Mouse (Mus musculus) thymus, postnatal 4 days (tissue): ENCODE results near the gene Arhgef39.

Experiments used
- DNase-seq: peaks from one replicate; pipeline ENCODE4 v3.0.0; 2021

The Arhgef39 gene

DNA sequence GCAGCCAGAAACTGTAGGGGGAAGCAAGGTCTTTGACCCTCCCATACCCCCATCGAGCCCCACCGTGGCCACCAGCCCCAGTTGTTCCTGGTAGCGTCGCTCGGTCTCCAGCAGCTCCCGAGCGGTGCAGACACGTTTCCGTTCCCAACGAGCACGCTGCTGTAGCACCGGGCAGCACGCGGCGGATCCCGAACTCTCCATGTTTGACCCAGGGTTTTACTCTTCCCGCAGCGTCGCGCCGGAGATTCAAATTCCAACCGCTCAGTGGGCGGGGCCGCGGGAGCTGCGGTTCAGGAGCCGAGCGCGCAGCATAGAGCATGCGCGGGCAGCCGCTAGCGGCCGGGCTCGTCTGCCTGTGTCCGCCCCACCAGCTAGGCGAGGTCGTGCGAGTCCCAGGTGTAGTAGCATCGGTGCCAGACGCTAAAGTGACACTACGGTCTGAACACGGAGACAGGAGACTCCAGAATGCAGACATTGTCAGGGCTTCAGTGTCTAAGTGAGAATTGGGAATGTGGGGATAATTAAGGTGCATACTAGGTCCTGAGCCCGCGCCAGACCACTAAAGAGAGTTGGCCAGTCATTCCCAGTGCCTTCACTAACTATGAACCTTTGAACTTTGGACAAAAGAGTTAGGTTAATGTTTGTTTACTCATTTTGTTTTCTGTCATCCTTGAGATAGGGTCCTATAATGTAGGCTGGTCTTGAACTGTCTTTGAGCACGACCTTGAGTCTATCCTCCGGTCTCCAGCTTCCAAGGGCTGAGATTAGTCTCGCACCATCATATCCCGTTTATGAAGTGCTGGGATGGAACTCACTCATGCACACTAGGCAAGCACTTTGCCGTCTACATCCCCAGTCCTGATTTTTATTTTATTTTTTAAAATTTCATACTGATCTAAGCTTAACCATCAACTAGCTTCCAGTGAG, at the start of gene Arhgef39:
Arhgef39 (minus strand) TSS at position 289 of the 927 bp plus-strand sequence.
- DNase-seq, result peak; percentile 85

DNA sequence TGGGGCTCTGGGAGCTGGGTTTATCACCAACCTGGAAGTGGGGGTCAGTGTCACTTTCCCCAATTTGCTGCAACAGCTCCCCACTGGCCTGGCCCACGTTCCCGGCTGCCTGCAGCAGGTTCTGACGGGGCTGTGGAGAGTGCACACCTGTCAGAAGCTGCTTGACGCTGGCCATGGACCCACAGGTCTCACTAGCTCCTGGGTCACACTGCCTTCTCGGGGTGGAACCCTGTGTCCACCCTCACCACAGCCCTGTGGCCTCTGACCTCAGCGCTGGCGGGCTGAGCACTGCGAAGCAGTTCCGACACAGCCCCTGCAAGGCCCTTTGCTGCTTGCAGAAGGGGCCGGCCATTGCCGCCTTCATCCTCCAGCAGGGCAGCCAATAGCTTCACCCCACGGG, 49.6 kb upstream of the Arhgef39 start:
- no peak for DNase-seq

DNA sequence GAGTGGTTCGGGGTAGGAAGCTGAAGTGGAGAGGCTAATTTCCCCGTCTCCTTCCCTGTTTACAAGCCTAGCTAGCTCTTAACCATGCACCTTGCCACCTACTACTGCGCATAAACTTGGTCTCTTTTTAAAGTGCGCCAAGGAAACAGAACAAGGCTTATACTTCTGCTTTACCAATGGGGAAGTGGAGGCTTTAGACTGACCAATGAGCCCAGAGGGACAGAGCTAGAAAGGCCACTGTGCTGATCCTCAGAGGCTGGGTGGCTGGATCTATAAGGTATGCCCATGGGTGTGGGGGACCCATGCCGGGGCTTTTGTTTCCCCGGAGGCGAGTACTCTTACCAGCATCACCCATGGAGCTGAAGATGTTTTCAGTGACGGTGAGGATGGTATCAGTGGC, 47.7 kb upstream of the Arhgef39 start:
- no peak for DNase-seq

DNA sequence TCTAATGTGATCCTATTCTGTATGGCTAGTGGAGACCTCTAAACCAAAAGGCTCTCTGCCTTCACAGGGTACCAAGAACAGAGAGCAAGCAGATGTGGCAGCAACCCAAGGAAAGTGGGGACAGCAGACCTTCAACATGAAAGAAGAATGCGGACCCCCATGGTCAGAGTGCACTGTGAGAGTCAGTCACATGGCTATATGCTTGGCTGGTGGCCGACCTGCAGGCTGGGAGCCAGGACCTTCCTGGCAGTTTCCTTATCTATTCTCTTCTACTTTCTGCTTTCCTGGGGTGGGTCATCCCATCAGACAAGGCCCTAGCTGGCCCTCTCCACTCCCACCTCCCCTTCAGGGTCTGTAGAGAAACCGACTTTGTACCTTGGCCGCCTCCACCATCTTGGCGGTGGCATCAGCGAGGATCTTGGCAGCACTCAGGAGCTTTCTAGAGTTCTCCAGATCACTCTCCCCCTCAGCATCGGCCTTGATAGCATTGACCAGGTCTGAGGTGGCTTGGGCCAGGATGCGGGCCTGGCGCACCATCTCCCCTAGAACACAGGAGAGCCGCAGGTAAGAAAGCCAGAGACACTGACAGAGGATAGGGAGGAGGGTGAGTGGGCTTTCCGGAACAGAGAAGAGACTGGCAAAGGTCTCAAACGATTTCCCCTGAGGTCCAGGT, 47.0 kb upstream of the Arhgef39 start:
- DNase-seq, result no peak

- no peak for DNase-seq
Measured at GRCm38 (mm10) chr4:43542044-43542443, 42.5 kb upstream of the Arhgef39 start.

- no peak for DNase-seq
Measured at GRCm38 (mm10) chr4:43536031-43536430, 36.5 kb upstream of the Arhgef39 start.

GRCm38 (mm10) chr4:43535628-43536027, 36.1 kb upstream of the Arhgef39 start:
- no peak for DNase-seq

DNA sequence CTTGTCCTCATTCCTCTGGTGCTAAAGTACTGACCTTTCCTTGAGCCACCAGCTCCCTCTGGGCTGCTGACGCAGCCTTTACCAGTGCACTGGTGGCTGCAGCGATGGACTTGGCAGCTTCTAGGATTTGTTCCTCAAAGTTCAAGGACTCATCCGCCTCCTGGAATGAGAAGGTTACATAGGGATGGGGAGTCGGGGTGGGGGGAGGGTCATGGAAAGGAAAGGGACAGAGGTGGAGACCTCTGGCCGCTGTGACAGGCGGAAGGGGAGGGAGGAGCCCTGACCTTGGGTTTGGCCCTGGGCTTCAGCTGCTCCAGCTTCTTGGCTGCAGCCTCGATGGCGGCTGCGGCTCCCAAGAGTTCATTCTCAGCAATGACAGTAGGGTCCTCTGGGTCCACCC, 33.8 kb upstream of the Arhgef39 start:
- no peak for DNase-seq

DNA sequence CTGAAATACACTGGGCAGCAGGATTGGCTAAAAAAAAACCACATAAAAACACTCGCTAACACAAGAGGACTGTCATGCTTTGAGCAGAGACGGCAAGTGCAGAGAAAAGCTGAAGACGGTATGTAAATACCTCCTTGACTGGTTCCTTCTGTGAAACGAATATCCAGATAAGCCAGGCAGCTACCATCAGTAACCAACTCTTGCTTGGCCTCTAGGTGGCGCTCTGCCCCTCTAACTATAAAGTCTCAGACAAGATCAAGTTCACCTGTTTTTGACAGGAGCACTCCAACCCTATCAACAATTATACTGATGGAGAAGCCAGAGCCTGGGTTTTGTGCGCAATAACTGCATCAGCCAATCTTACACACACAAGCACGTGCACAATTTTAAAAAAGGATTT, 31.1 kb upstream of the Arhgef39 start:
- peak; percentile 92 for DNase-seq

- DNase-seq, result no peak
Measured at GRCm38 (mm10) chr4:43530081-43530501, 30.6 kb upstream of the Arhgef39 start.

DNA sequence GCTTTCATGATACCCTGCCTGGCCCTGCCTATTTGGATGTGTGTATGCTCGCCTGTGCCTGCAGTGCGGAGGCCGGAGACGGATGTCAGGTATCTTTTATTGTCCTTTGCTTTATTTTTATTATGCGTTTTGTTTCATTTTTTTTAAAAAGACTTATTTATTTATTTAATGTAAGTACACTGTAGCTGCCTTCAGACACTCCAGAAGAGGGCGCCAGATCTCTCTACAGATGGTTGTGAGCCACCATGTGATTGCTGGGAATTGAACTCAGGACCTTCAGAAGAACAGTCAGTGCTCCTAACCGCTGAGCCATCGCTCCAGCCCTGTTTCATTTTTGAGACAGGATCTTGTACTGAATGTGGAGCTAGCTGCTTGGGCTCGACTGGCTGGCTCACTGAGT, 29.0 kb upstream of the Arhgef39 start:
- DNase-seq, result peak; percentile 62

DNA sequence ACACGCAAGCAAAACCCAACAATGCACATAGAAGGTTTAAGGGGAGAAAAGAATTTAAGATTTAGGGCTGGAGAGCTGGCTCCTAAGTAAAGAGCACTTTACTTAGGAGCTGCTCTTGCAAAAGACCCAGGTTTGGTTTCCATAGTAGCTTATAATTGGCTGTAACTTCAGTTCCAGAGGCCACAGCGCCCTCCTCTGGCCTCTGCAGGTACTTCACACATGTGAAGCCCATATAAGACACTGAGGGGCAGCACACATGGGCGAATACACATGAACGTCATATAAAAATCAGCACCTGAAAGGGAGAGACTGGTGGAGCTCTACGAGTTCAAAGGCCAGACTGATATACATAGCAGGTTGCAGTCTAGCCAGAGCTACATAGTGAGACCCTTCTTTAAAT, 28.4 kb upstream of the Arhgef39 start:
- DNase-seq, result peak; percentile 58

DNA sequence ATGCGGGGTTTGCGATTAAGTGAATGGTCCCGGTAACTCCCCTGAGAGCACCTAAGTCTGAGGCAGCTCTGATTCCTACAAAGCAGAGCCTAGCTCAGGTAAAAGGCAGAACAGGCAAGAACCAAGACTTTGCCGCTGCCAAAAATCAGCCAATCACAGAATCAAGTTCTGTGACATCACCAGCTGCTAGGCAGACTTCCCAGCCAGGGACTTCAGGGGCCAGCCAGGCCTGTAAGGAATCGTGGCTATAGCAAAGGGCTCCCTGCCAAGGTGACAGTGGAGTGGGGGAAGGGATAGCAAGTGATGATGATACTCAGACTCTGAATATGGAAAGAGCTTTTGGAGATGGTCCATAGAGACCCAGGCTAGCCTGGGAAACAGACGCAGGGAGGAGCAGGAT, 20.5 kb upstream of the Arhgef39 start:
- peak; percentile 90 for DNase-seq

DNA sequence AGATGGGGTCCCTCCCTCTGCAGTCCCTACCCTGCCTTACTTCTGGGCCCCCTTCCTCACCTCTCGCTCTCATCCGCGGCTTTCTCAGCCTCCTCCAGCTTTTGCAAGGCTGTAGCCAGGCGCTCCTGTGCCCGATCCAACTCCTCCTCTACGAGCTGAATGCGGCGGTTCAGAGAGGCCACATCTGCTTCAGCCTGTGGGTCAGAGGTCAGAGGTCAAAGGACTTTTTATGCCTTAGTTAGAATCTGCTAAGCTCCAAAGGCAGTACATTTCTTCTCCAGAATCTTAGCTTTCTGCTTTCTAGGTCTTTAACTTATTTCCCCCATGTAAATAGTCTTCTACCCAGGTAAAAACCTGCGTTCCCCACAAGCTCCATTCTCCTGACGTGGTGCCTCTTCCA, 20.1 kb upstream of the Arhgef39 start:
- no peak for DNase-seq

GRCm38 (mm10) chr4:43515764-43516708, 16.5 kb upstream of the Arhgef39 start:
- no peak for DNase-seq

DNA sequence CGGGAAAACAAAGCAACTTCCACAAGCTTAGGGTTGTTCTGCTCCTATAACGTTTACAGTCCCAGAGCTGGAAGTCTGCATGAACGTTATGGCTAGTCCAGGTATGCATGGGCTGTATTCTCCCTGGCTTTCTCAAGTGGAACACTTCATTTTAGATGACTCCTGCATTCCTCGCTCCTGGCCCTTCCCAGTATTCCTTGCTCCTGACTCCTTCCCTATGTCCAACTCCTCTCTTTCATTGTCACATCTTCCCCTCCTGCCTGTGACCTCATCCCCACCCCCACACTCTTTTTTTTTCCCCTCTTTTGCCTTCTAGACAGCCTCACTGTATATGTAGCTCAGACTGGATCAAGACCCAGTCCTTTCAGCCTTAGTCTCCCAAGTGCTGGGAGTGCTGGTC, 14.3 kb upstream of the Arhgef39 start:
- no peak for DNase-seq

DNA sequence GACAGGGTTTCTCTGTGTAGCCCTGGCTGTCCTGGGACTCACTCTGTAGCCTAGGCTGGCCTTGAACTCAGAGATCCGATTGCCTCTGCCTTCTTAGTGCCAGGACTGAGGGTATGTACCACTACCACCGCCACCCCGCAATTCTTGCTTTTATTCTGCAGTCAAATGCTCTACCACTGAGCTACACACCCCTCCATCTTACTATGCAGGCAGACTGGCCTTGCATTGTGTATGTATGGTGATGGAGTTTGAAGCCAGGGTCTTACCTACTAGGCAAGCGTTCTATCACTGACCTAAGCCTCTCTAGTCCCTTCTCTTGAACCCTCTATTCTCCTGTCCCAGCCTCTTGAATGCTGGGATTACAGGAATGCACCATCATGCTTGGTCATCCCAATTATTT, 13.8 kb upstream of the Arhgef39 start:
- DNase-seq, result no peak

- no peak for DNase-seq
Measured at GRCm38 (mm10) chr4:43512653-43513052, 13.2 kb upstream of the Arhgef39 start.

- no peak for DNase-seq
Measured at GRCm38 (mm10) chr4:43511675-43512454, 12.4 kb upstream of the Arhgef39 start.

- no peak for DNase-seq
Measured at GRCm38 (mm10) chr4:43509109-43509508, 9.6 kb upstream of the Arhgef39 start.

GRCm38 (mm10) chr4:43508666-43508997, 9.1 kb upstream of the Arhgef39 start:
- DNase-seq, result peak; percentile 74

DNA sequence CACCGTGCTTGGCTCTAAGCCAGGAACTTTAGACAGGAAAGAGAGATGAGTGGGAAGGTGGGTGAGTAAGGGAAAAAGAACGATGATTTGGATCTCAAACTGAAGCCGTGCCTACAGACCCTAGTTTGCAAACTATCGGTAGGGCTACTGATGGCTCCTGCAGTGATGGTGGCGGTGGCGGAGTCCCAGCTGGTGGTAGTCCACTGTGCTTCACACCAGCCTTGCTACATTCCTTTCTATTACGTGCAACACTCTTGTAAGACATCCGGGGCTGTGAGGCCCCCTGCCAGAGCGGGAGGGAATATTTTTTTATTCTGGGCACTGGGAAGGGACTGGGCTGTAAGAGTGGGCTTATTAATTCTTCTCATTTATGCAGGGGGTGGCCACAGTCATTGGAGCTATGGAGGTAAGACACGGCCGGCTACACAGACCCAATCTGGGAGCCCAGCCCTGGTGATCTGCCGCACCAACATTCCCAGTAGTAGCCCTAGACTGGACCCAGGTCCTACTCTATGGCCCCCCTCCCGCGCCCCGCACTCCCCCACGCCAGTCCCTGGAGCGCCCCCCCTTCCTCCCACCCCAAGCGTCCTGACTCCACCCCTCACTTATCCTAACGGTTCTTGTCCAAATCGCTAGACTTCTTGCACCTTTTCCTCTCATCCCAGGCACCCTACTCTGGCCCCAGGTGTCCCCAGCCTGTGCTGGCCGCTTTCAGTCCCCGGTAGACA, 8.6 kb upstream of the Arhgef39 start:
- DNase-seq, result no peak
